Mouse (Mus musculus): ENCODE measurements around the gene Zfp598. TPM values are rescaled to one million over a fixed set of nuclear protein-coding genes. Genes with fewer than 3 reads are reported as not detected.
A peak's percentile ranks its signal among the peaks of the same experiment; 100 is the strongest.

The Zfp598 gene
- polyA plus RNA-seq, 1 experiment = 34.6 TPM

DNA sequence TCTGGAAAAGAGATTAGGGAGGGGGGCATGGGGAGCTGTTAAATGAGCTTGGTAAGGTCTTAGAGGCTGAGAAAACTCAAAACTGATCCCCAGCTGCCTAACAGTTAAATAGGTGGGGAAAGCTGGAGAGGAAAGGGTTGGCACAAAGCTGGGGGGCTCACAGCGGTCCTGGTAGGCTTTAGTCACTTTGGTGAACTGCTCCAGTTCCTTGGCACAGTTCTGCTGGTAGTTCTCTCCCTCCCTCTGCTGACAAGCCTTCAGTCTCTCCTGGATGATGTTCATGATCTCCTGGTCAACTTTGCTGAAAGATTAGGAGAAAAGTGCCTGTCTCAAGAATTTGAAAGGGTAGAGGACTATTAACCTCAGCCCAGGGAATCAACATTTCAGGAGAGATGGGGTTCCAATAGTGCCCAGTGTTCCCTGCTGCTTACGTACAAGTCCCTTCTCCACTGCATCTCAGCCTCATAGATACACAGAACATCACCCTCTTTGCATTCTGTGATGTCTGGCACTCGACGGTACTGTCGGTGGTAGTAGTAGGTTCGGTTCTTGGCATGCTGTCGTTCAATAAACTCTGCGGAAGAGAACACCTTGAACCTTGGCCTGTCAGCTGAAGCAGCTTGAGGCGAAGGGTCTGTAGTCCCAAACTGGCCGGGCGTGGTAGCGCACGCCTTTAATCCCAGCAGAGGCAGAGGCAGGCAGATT is 52.9 kb downstream of the Zfp598 start:
- H3K79me2 ChIP-seq (ENCODE audit: control insufficient read depth, insufficient read depth) = peaks cover 65% of the 10 kb centered on the region
- peak overlapping the region; percentile 81 for H3K4me3 ChIP-seq (ENCODE audit: insufficient read depth, poor library complexity, severe bottlenecking)
- H3K79me3 ChIP-seq (ENCODE audit: low read depth) = peaks cover 24% of the 10 kb centered on the region
- TF ChIP-seq MYOG (IDR thresholded peaks at IDR 0.05; ENCODE audit: control insufficient read depth, extremely low read depth, insufficient read length) = no peak
- no peak for TF ChIP-seq CTCF (IDR thresholded peaks at IDR 0.05; ENCODE audit: control insufficient read depth, insufficient read depth, insufficient read length)
- no peak for TF ChIP-seq MYOD1 (IDR thresholded peaks at IDR 0.05; ENCODE audit: control insufficient read depth, insufficient read length, low read depth)
- no peak for TF ChIP-seq MAX (IDR thresholded peaks at IDR 0.05)
- TF ChIP-seq FOSL1 (IDR thresholded peaks at IDR 0.05; ENCODE audit: insufficient read depth, low read length, poor library complexity, severe bottlenecking) = no peak
- TF ChIP-seq USF1 (IDR thresholded peaks at IDR 0.05; ENCODE audit: low read depth) = no peak
- no peak for TF ChIP-seq CEBPB (IDR thresholded peaks at IDR 0.05; ENCODE audit: low read depth)
- no peaks in the 10 kb centered on the region for H3K27me3 ChIP-seq (ENCODE audit: control insufficient read depth, insufficient read depth, insufficient read length)
- H3K36me3 ChIP-seq (ENCODE audit: control insufficient read depth, insufficient read depth) = peaks cover 28% of the 10 kb centered on the region
- peak overlapping the region; percentile 48 for H3ac ChIP-seq (ENCODE audit: control insufficient read depth, insufficient read length, low read depth)

GRCm38 (mm10) chr17:24723122-24723880 is 53.8 kb downstream of the Zfp598 start:
- Histone ChIP-seq H3K36me3 (ENCODE audit: control insufficient read depth, insufficient read depth) (peaks cover 20% of the 10 kb centered on the region), H3K79me2 (ENCODE audit: control insufficient read depth, insufficient read depth) (peaks cover 59% of the 10 kb centered on the region), H3K79me3 (ENCODE audit: low read depth) (peaks cover 24% of the 10 kb centered on the region), H3K4me3 (ENCODE audit: insufficient read depth, poor library complexity, severe bottlenecking) (peak overlapping the region; percentile 81), H3ac (ENCODE audit: control insufficient read depth, insufficient read length, low read depth) (peak overlapping the region; percentile 75), H3K27me3 (ENCODE audit: control insufficient read depth, insufficient read depth, insufficient read length) (no peaks in the 10 kb centered on the region)
- TF ChIP-seq CEBPB (IDR thresholded peaks at IDR 0.05; ENCODE audit: low read depth) (no peak), FOSL1 (IDR thresholded peaks at IDR 0.05; ENCODE audit: insufficient read depth, low read length, poor library complexity, severe bottlenecking) (no peak), MYOD1 (IDR thresholded peaks at IDR 0.05; ENCODE audit: control insufficient read depth, insufficient read length, low read depth) (no peak), USF1 (IDR thresholded peaks at IDR 0.05; ENCODE audit: low read depth) (no peak), MAX (IDR thresholded peaks at IDR 0.05) (no peak), CTCF (IDR thresholded peaks at IDR 0.05; ENCODE audit: control insufficient read depth, insufficient read depth, insufficient read length) (no peak), MYOG (IDR thresholded peaks at IDR 0.05; ENCODE audit: control insufficient read depth, extremely low read depth, insufficient read length) (no peak)

- Histone ChIP-seq H3K79me3 (ENCODE audit: low read depth) (peaks cover 24% of the 10 kb centered on the region), H3K36me3 (ENCODE audit: control insufficient read depth, insufficient read depth) (peaks cover 19% of the 10 kb centered on the region), H3ac (ENCODE audit: control insufficient read depth, insufficient read length, low read depth) (peak overlapping the region; percentile 75), H3K4me3 (ENCODE audit: insufficient read depth, poor library complexity, severe bottlenecking) (peak overlapping the region; percentile 81), H3K79me2 (ENCODE audit: control insufficient read depth, insufficient read depth) (peaks cover 53% of the 10 kb centered on the region), H3K27me3 (ENCODE audit: control insufficient read depth, insufficient read depth, insufficient read length) (no peaks in the 10 kb centered on the region)
- TF ChIP-seq FOSL1 (IDR thresholded peaks at IDR 0.05; ENCODE audit: insufficient read depth, low read length, poor library complexity, severe bottlenecking) (no peak), CTCF (IDR thresholded peaks at IDR 0.05; ENCODE audit: control insufficient read depth, insufficient read depth, insufficient read length) (no peak), USF1 (IDR thresholded peaks at IDR 0.05; ENCODE audit: low read depth) (no peak), MYOG (IDR thresholded peaks at IDR 0.05; ENCODE audit: control insufficient read depth, extremely low read depth, insufficient read length) (no peak), MYOD1 (IDR thresholded peaks at IDR 0.05; ENCODE audit: control insufficient read depth, insufficient read length, low read depth) (no peak)
Observed at GRCm38 (mm10) chr17:24723881-24724180, 54.3 kb downstream of the Zfp598 start.

DNA sequence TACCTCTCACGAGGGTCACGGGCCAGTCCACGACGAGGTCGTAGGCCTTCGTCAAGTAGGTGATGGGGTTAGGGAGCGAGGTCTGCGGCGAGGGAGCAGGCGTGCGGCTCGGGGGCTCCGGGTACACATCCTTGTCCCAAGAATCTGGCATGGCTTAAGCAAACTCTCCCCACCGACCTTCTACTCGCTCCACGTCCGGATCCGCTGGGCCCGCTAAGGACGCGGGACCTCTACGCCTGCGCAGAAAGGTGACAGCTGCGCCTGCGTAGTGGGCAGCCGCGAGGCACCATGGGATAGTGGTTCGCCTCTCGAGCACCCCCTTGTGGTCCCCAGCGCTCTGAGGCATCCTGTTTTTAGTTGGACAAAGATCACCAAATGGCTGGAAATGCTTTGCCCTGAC is 54.7 kb downstream of the Zfp598 start, which contains the start of gene Ndufb10:
TSS of gene Ndufb10 (minus strand) at position 295 of the 400 bp plus-strand sequence.
- H3ac ChIP-seq (ENCODE audit: control insufficient read depth, insufficient read length, low read depth) = peak within 1 kb of the TSS; percentile 75
- peaks cover 19% of the 10 kb centered on the region for H3K36me3 ChIP-seq (ENCODE audit: control insufficient read depth, insufficient read depth)
- no peaks in the 10 kb centered on the region for H3K27me3 ChIP-seq (ENCODE audit: control insufficient read depth, insufficient read depth, insufficient read length)
- H3K79me2 ChIP-seq (ENCODE audit: control insufficient read depth, insufficient read depth) = peaks cover 50% of the 10 kb centered on the region
- peaks cover 22% of the 10 kb centered on the region for H3K79me3 ChIP-seq (ENCODE audit: low read depth)
- peak within 1 kb of the TSS; percentile 81 for H3K4me3 ChIP-seq (ENCODE audit: insufficient read depth, poor library complexity, severe bottlenecking)
- TF ChIP-seq FOSL1 (IDR thresholded peaks at IDR 0.05; ENCODE audit: insufficient read depth, low read length, poor library complexity, severe bottlenecking) = no peak
- TF ChIP-seq USF1 (IDR thresholded peaks at IDR 0.05; ENCODE audit: low read depth) = no peak
- TF ChIP-seq MAX (IDR thresholded peaks at IDR 0.05) = no peak
- no peak for TF ChIP-seq MYOG (IDR thresholded peaks at IDR 0.05; ENCODE audit: control insufficient read depth, extremely low read depth, insufficient read length)
- no peak for TF ChIP-seq CEBPB (IDR thresholded peaks at IDR 0.05; ENCODE audit: low read depth)
- TF ChIP-seq CTCF (IDR thresholded peaks at IDR 0.05; ENCODE audit: control insufficient read depth, insufficient read depth, insufficient read length) = peak; percentile 88
- TF ChIP-seq MYOD1 (IDR thresholded peaks at IDR 0.05; ENCODE audit: control insufficient read depth, insufficient read length, low read depth) = no peak

GRCm38 (mm10) chr17:24725637-24726390 is 56.3 kb downstream of the Zfp598 start:
- peaks cover 18% of the 10 kb centered on the region for H3K79me3 ChIP-seq (ENCODE audit: low read depth)
- H3ac ChIP-seq (ENCODE audit: control insufficient read depth, insufficient read length, low read depth) = no peak overlapping the region
- TF ChIP-seq FOSL1 (IDR thresholded peaks at IDR 0.05; ENCODE audit: insufficient read depth, low read length, poor library complexity, severe bottlenecking) = no peak
- TF ChIP-seq MYOD1 (IDR thresholded peaks at IDR 0.05; ENCODE audit: control insufficient read depth, insufficient read length, low read depth) = no peak
- TF ChIP-seq MYOG (IDR thresholded peaks at IDR 0.05; ENCODE audit: control insufficient read depth, extremely low read depth, insufficient read length) = no peak
- no peak for TF ChIP-seq CTCF (IDR thresholded peaks at IDR 0.05; ENCODE audit: control insufficient read depth, insufficient read depth, insufficient read length)
- TF ChIP-seq CEBPB (IDR thresholded peaks at IDR 0.05; ENCODE audit: low read depth) = no peak
- TF ChIP-seq USF1 (IDR thresholded peaks at IDR 0.05; ENCODE audit: low read depth) = no peak
- TF ChIP-seq MAX (IDR thresholded peaks at IDR 0.05) = no peak
- H3K27me3 ChIP-seq (ENCODE audit: control insufficient read depth, insufficient read depth, insufficient read length) = no peaks in the 10 kb centered on the region
- H3K4me3 ChIP-seq (ENCODE audit: insufficient read depth, poor library complexity, severe bottlenecking) = no peak overlapping the region
- H3K36me3 ChIP-seq (ENCODE audit: control insufficient read depth, insufficient read depth) = peaks cover 15% of the 10 kb centered on the region
- H3K79me2 ChIP-seq (ENCODE audit: control insufficient read depth, insufficient read depth) = peaks cover 34% of the 10 kb centered on the region

All from C2C12 (cell line).